Mouse (Mus musculus) midbrain, embryonic 10.5 days (tissue): ENCODE measurements around the gene Naaladl1. TPM values are rescaled to one million over a fixed set of nuclear protein-coding genes. Genes with fewer than 3 reads are reported as not detected.
A peak's percentile ranks its signal among the peaks of the same experiment; 100 is the strongest.
"Not testable (repeated sequence)": the region's sequence is repeated elsewhere in the genome, so short reads cannot be mapped to it uniquely, and the experiment has no call there.

Source experiments
- DNase-seq: peaks from one replicate; pipeline ENCODE4 v3.0.0-alpha.2; 2017; ENCODE audit warnings: low spot score
- H3K27ac ChIP-seq: fragments of 300-500 bp; sonication (generic); replicated peaks from 2 replicates; pipeline ENCODE4 v1.5.1; 2016; ENCODE audit warnings: mild to moderate bottlenecking
- H3K27me3 ChIP-seq: fragments of 300-500 bp; sonication (generic); 2 replicates; pipeline ENCODE4 v1.6.1; 2016; ENCODE audit warnings: low read depth, mild to moderate bottlenecking; ENCODE audit not compliant: poor library complexity, severe bottlenecking
- H3K36me3 ChIP-seq: fragments of 300-500 bp; sonication (generic); 2 replicates; pipeline ENCODE4 v1.6.1; 2016; ENCODE audit warnings: mild to moderate bottlenecking, moderate library complexity
- H3K4me1 ChIP-seq: fragments of 300-500 bp; sonication (generic); 2 replicates; pipeline ENCODE4 v1.6.1; 2016
- H3K4me3 ChIP-seq: fragments of 300-500 bp; sonication (generic); 2 replicates; pipeline ENCODE4 v1.5.1; 2016; ENCODE audit warnings: mild to moderate bottlenecking, moderate library complexity
- H3K9me3 ChIP-seq: fragments of 300-500 bp; sonication (generic); replicated peaks from 2 replicates; pipeline ENCODE4 v1.6.1; 2016; ENCODE audit warnings: mild to moderate bottlenecking
- WGBS: fragments of 180-500 bp; shearing (Covaris S2); methylation state at CpG from one replicate; pipeline ENCODE4 v1.1.7; 2016; 5-methylcytosine and 5-hydroxymethylcytosine counted together
- polyA plus RNA-seq: library from polyadenylated mRNA; unstranded; fragments of >200 nt; fragmentation: Nextera tagmentation; extraction: Ambion mirVana; gene quantifications from 2 replicates; pipeline ENCODE4 v1.2.1, GENCODE M21; 2016

Naaladl1 gene
- polyA plus RNA-seq, 1 experiment from 2014 or later: 0.72 TPM

- H3K27me3 ChIP-seq: no peaks in the 10 kb centered on the region
- H3K4me3 ChIP-seq: no peak overlapping the region
- H3K36me3 ChIP-seq: peaks cover 4% of the 10 kb centered on the region
- no peak for DNase-seq
- no peaks in the 10 kb centered on the region for H3K9me3 ChIP-seq
- peak overlapping the region; percentile 28; the same call in 1 of the 2 replicates for H3K27ac ChIP-seq
- 83% methylated on average over 8 of the region's 8 CpGs for WGBS
- H3K4me1 ChIP-seq: peaks cover 27% of the 10 kb centered on the region
These were observed 17.7 kb downstream of the Naaladl1 start for GRCm38 (mm10) chr19:6123330-6123729.

DNA sequence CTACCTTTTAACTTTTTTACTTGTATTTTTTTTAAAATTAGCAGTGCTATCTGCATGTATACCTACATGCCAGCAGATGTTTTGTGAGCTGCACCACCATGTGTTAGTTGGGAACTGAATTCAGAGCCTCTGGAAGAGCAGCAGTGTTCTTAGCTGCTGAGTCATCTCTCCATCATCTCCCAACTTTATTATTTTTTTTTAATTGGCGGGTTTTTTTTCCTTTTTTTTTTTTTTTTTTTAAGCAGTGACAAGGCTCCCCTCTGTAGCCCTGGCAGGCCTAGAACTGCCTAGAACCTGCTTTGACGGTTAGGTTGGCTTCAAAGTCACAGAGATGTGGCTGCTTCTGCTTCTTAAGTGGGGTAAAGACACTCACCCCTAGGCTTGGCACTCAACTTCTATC lies 19.3 kb downstream of the Naaladl1 start:
- H3K27ac ChIP-seq: no peak overlapping the region
- 73% methylated on average over 2 of the region's 2 CpGs for WGBS
- no peak for DNase-seq
- H3K27me3 ChIP-seq: no peaks in the 10 kb centered on the region
- peaks cover 4% of the 10 kb centered on the region for H3K36me3 ChIP-seq
- H3K4me1 ChIP-seq: peaks cover 19% of the 10 kb centered on the region
- H3K9me3 ChIP-seq: no peaks in the 10 kb centered on the region
- no peak overlapping the region for H3K4me3 ChIP-seq

- Histone ChIP-seq H3K27ac (no peak overlapping the region), H3K9me3 (no peaks in the 10 kb centered on the region), H3K27me3 (no peaks in the 10 kb centered on the region), H3K4me1 (peaks cover 19% of the 10 kb centered on the region), H3K4me3 (peak overlapping the region; percentile 9; the same call in 1 of the 2 replicates), H3K36me3 (no peaks in the 10 kb centered on the region; the same call in 1 of the 2 replicates)
- peak; percentile 35 for DNase-seq
- 20% methylated on average over 4 of the region's 4 CpGs for WGBS
These were observed 20.7 kb downstream of the Naaladl1 start for GRCm38 (mm10) chr19:6126289-6126688.

DNA sequence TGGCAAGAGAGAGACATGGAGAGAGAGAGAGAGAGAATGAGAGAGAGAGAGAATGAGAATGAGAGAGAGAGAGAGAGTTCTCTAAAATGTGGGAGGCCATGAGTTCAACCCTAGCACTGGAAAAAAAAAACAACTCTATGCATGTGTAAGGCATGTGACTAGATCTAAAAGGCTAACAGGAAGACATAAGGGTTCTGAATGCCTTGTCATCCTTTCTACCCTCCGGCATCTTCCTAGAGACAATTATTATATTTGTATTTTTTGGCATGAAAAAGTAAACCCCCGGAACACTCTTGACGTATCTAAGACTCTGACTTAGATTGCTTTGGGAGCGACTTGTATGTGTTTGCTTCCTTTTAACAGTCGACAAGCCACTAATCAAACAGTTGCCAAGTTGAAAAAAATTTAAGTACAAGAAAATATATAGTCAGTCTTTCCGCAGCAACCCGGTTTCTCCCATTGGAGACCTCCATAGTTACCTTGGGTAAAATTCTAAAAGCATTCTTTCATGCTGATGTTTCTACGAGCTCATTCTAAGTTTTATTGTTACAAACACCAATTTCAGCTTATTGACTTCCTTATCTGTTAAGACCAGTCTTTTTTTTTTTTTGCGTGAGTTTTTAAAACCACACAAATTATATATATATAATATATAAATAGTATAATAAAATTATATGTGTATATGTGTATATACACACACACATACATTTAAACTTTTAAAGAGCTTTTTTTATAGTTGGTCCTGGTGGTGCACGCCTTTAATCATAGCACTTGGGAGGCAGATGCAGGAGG lies 21.4 kb downstream of the Naaladl1 start:
- H3K27ac ChIP-seq: peak overlapping the region; percentile 80; the same call in 1 of the 2 replicates
- no peaks in the 10 kb centered on the region; the same call in 1 of the 2 replicates for H3K36me3 ChIP-seq
- peak overlapping the region; percentile 61 for H3K4me3 ChIP-seq
- H3K27me3 ChIP-seq: no peaks in the 10 kb centered on the region
- H3K9me3 ChIP-seq: no peaks in the 10 kb centered on the region
- WGBS: 78% methylated on average over 10 of the region's 10 CpGs
- H3K4me1 ChIP-seq: peaks cover 14% of the 10 kb centered on the region
- no peak for DNase-seq

- peaks cover 13% of the 10 kb centered on the region for H3K4me1 ChIP-seq
- WGBS: under 1% methylated on average over 32 of the region's 32 CpGs
- DNase-seq: peak; percentile 90
- no peaks in the 10 kb centered on the region for H3K9me3 ChIP-seq
- H3K27ac ChIP-seq: peak within 1 kb of the TSS; percentile 80
- no peaks in the 10 kb centered on the region for H3K36me3 ChIP-seq
- H3K27me3 ChIP-seq: no peaks in the 10 kb centered on the region
- H3K4me3 ChIP-seq: peak within 1 kb of the TSS; percentile 61
These were observed 22.3 kb downstream of the Naaladl1 start, which contains the start of gene Snx15 for GRCm38 (mm10) chr19:6127760-6128341. TSS of gene Snx15 (minus strand) at chr19:6128304.

DNA sequence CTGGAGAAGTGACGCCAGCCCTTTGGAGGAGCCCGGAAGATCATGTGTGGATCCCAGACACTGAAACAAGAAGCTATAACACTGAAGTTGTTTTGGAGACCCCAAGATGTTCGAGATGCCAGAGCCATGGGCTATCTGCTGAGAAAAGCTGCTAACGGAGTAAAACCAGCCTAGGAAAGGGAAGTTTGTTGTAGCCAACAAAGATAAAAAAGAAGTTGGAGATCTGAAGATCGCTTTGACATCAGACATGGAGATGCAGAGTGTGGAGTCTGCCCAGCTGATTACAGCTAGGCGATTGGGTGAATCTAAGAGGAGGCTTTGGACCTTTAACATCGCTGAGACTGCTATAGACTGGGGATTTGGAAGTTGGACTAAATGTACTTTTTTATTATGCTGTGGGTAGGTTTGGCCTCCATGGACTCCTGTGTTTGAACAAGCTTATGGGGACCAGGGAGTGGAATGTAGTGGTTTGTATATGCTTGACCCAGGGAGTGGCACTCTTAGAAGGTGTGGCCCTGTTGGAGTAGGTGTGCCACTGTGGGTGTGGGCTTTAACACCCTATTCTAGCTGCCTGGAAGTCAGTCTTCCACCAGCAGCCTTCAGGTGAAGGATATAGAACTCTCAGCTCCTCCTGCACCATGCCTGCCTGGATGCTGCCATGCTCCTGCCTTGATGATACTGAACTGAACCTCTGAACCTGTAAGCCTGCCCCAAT lies 25.0 kb downstream of the Naaladl1 start:
- H3K27ac ChIP-seq, DNase-seq, H3K27me3 ChIP-seq, H3K9me3 ChIP-seq, H3K4me3 ChIP-seq: not testable (repeated sequence)
- WGBS: 81% methylated on average over 7 of the region's 7 CpGs
- Histone ChIP-seq H3K36me3 (peaks cover 15% of the 10 kb centered on the region), H3K4me1 (peaks cover 13% of the 10 kb centered on the region)

GRCm38 (mm10) chr19:6132171-6132827 lies 26.7 kb downstream of the Naaladl1 start:
- WGBS: 89% methylated on average over 7 of the region's 7 CpGs
- Histone ChIP-seq H3K9me3 (no peaks in the 10 kb centered on the region), H3K4me1 (peaks cover 13% of the 10 kb centered on the region), H3K27ac (no peak overlapping the region), H3K36me3 (peaks cover 32% of the 10 kb centered on the region), H3K4me3 (no peak overlapping the region), H3K27me3 (no peaks in the 10 kb centered on the region)
- no peak for DNase-seq

DNA sequence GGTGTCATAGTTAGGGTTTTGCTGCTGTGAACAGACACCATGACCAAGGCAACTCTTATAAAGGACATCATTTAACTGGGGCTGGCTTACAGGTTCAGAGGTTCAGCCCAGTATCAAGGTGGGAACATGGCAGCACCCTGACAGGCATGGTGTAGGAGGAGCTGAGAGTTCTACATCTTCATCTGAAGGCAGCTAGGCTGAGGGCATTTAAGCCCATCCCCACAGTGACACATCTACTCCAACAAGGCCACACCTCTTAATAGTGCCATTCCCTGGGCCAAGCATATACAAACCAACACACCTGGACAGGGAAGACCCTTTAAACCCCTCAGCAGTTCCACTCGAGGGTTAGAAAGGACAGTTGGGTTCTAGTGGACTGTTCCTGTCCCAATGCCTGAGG lies 27.6 kb downstream of the Naaladl1 start:
- not testable (repeated sequence) for DNase-seq, H3K27ac ChIP-seq, H3K4me1 ChIP-seq, H3K27me3 ChIP-seq, H3K4me3 ChIP-seq, H3K9me3 ChIP-seq
- 48% methylated on average over 1 of the region's 1 CpGs for WGBS
- H3K36me3 ChIP-seq: peaks cover 41% of the 10 kb centered on the region

DNA sequence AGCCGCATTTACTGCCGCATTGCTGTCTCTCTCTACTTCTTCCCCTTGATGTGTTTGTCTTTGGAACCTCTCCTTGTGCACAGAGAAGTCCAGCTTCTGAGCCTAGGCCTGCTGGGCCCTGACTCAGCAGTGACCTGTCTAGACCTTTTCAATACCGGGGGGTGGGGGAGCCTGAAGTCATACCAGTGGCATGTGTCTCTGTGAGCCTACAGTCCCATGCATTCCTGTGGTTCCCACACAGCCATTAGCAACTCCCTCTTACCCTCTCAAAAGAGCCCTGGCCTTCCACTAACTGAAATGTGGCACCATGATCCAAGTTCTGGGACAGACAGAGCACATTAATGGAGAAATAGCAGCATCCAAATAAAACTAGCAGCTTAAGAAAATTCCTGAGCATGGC lies 30.8 kb downstream of the Naaladl1 start:
- H3K4me1 ChIP-seq: peaks cover 12% of the 10 kb centered on the region
- 85% methylated on average over 3 of the region's 3 CpGs for WGBS
- H3K36me3 ChIP-seq: peaks cover 47% of the 10 kb centered on the region
- DNase-seq: no peak
- H3K9me3 ChIP-seq: no peaks in the 10 kb centered on the region
- no peak overlapping the region for H3K27ac ChIP-seq
- H3K27me3 ChIP-seq: no peaks in the 10 kb centered on the region
- H3K4me3 ChIP-seq: no peak overlapping the region

GRCm38 (mm10) chr19:6139701-6140100 lies 34.1 kb downstream of the Naaladl1 start:
- no peak for DNase-seq
- H3K27ac ChIP-seq: peak overlapping the region; percentile 97
- H3K4me3 ChIP-seq: peak overlapping the region; percentile 69
- 94% methylated on average over 6 of the region's 6 CpGs for WGBS
- no peaks in the 10 kb centered on the region for H3K27me3 ChIP-seq
- no peaks in the 10 kb centered on the region for H3K9me3 ChIP-seq
- H3K36me3 ChIP-seq: peaks cover 40% of the 10 kb centered on the region
- peaks cover 12% of the 10 kb centered on the region for H3K4me1 ChIP-seq

DNA sequence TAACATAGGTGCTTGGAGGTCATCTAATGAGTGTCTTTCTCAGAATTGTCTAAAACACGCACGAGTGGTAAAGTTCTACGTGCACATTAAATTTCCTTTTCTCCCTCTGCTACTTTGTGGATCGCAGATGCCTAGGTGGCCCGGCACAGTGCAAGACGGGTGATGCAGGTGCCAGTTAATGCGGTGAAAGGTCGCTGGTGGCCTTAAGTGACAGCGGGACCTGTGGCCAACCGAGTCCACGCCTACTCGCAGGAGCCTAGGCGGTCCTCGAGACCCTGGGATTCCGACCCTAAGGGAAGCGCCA lies 34.7 kb downstream of the Naaladl1 start:
- 10% methylated on average over 16 of the region's 16 CpGs for WGBS
- H3K36me3 ChIP-seq: peaks cover 34% of the 10 kb centered on the region
- DNase-seq: no peak

GRCm38 (mm10) chr19:6140678-6141393 lies 35.3 kb downstream of the Naaladl1 start, which contains the start of gene Batf2:
TSS of gene Batf2 (plus strand) at chr19:6140983.
- Histone ChIP-seq H3K27me3 (no peaks in the 10 kb centered on the region), H3K9me3 (no peaks in the 10 kb centered on the region), H3K4me1 (peaks cover 12% of the 10 kb centered on the region), H3K27ac (peak within 1 kb of the TSS; percentile 97), H3K36me3 (peaks cover 29% of the 10 kb centered on the region), H3K4me3 (peak within 1 kb of the TSS; percentile 69)
- under 1% methylated on average over 65 of the region's 68 CpGs for WGBS
- peak; percentile 97 for DNase-seq

More for the DNA sequence above, 34.7 kb downstream of the Naaladl1 start:
- Histone ChIP-seq H3K27ac (peak overlapping the region; percentile 97), H3K27me3 (no peaks in the 10 kb centered on the region), H3K4me1 (peaks cover 12% of the 10 kb centered on the region), H3K4me3 (peak overlapping the region; percentile 69), H3K9me3 (no peaks in the 10 kb centered on the region)
